Mouse (Mus musculus) stomach, embryonic 14.5 days (tissue): ENCODE measurements around the gene Atp8a1. TPM values are rescaled to one million over a fixed set of nuclear protein-coding genes. Genes with fewer than 3 reads are reported as not detected.
A peak's percentile ranks its signal among the peaks of the same experiment; 100 is the strongest.

Experiments used
- ATAC-seq: fragments of 200-750 bp; cut with Nextera tagmentation; 2 replicates; pipeline ENCODE4 v1.8.0; 2017; ENCODE audit warnings: low read depth, moderate TSS enrichment; ENCODE audit not compliant: insufficient number of reproducible peaks, insufficient read depth, low FRiP score
- H3K27ac ChIP-seq: fragments of 300-500 bp; sonication (generic); 2 replicates; pipeline ENCODE4 v1.5.1; 2014; ENCODE audit warnings: mild to moderate bottlenecking, low read length, moderate library complexity, mixed read lengths
- H3K27me3 ChIP-seq: fragments of 300-500 bp; sonication (generic); 2 replicates; pipeline ENCODE4 v1.6.1; 2014; ENCODE audit warnings: low read length, control low read depth, mixed read lengths; ENCODE audit not compliant: control insufficient read depth, insufficient read depth
- H3K36me3 ChIP-seq: fragments of 300-500 bp; sonication (generic); 2 replicates; pipeline ENCODE4 v1.6.1; 2014; ENCODE audit warnings: mild to moderate bottlenecking, control low read depth, low read length, moderate library complexity, mixed read lengths; ENCODE audit not compliant: control insufficient read depth, insufficient read depth
- H3K4me1 ChIP-seq: fragments of 300-500 bp; sonication (generic); 2 replicates; pipeline ENCODE4 v1.6.1; 2014; ENCODE audit warnings: low read length, control low read depth, mixed read lengths; ENCODE audit not compliant: control insufficient read depth, insufficient read depth
- H3K4me2 ChIP-seq: fragments of 300-500 bp; sonication (generic); replicated peaks from 2 replicates; pipeline ENCODE4 v1.6.1; 2014; ENCODE audit warnings: low read depth, low read length, control low read depth
- H3K4me3 ChIP-seq: fragments of 300-500 bp; sonication (generic); 2 replicates; pipeline ENCODE4 v1.5.1; 2014; ENCODE audit warnings: low read depth, low read length, control low read depth
- H3K9ac ChIP-seq: fragments of 300-500 bp; sonication (generic); replicated peaks from 2 replicates; pipeline ENCODE4 v1.6.1; 2014; ENCODE audit warnings: low read depth, mild to moderate bottlenecking, control low read depth, low read length, moderate library complexity, mixed read lengths
- H3K9me3 ChIP-seq: fragments of 300-500 bp; sonication (generic); 2 replicates; pipeline ENCODE4 v1.6.1; 2016; ENCODE audit warnings: low read depth, low read length, control low read depth; ENCODE audit not compliant: control insufficient read depth
- WGBS: fragments of 180-500 bp; shearing (Covaris S2); extraction: QIAGEN DNeasy Blood & Tissue Kit; methylation state at CpG from one replicate; pipeline ENCODE4 v1.1.7; 2014; 5-methylcytosine and 5-hydroxymethylcytosine counted together
- microRNA-seq: library from miRNA; unstranded; fragments of <30 nt; microRNA quantifications from one replicate; pipeline ENCODE4, GENCODE M21; 2016
- polyA plus RNA-seq: library from polyadenylated mRNA; unstranded; fragments of >200 nt; fragmentation: Nextera tagmentation; extraction: Ambion mirVana; gene quantifications from 2 replicates; pipeline ENCODE4 v1.2.1, GENCODE M21; 2014

The Atp8a1 gene
- polyA plus RNA-seq, 1 experiment from 2014 or later, result 8.6 TPM

DNA sequence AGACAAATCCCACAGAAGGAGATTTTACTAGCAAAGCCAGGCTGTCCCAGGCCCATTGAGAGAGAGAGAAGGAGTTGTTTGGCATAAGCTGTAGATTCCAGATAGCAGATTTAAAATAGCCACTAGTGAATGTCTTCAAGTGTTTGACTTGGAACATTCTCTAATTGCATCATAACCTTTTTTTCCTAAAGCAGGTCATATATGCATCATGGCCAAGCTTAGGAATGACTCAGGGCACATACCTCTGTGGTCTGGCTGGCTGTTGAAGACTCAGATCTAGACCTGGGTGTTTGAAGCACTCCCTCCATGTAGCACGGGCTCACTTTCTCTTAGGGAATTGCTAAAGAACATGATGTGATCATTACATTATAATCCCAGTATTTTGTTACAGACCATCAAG is 252.2 kb downstream of the Atp8a1 start:
- ATAC-seq, result no peak
- no peaks in the 10 kb centered on the region for H3K36me3 ChIP-seq
- H3K27me3 ChIP-seq, result no peaks in the 10 kb centered on the region
- no peak overlapping the region for H3K4me3 ChIP-seq
- H3K27ac ChIP-seq, result no peak overlapping the region
- no peak overlapping the region for H3K4me2 ChIP-seq
- 70% methylated on average over 1 of the region's 1 CpGs for WGBS
- H3K4me1 ChIP-seq, result no peaks in the 10 kb centered on the region
- H3K9ac ChIP-seq, result no peak overlapping the region
- no peaks in the 10 kb centered on the region for H3K9me3 ChIP-seq

DNA sequence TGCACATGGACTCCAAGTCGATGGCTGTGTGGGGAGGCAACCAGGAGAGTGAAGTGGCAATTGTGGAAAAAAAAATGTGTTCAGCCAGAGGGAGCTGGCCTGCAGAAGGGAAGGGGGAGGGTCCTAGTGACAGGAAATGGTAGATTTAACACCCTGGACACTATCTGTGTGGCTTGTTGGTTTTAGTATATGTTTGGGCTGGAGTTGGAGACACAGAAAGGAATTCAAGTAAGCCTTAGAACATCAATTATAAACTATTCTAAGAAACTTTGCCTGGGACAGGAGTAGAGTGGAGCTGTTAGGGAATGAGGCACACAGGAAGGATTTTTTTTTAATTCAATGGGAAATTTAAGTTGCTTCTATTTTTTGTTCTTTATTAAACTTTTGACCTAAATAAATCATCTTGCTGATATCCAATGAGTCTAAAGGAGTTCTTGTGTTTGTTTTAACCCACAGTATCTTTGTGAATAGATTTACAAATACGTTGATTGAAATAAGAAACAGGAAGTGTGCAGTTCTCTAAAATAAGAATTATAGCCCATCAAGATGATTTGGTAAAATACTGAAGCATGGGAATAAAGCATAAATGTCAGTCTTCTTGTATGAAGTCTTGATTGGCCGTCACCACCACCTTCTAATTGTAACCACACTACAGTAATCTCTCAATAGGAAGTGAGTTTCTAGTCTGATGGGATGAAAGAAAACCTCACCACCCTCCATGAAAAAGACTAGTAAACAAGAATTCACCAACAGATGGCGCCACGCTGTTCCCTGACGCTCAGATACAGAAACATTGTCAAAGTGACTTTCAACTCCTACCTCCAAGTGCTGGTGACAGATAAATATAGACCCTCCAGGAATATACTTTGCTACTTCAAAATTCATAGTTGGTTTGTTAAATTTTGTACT is 267.3 kb downstream of the Atp8a1 start:
- H3K27ac ChIP-seq, result no peak overlapping the region
- no peak overlapping the region for H3K4me3 ChIP-seq
- H3K9me3 ChIP-seq, result no peaks in the 10 kb centered on the region
- WGBS, result 57% methylated on average over 6 of the region's 6 CpGs
- H3K4me2 ChIP-seq, result no peak overlapping the region
- no peaks in the 10 kb centered on the region for H3K27me3 ChIP-seq
- no peak for ATAC-seq
- H3K4me1 ChIP-seq, result no peaks in the 10 kb centered on the region
- no peaks in the 10 kb centered on the region for H3K36me3 ChIP-seq
- H3K9ac ChIP-seq, result no peak overlapping the region

DNA sequence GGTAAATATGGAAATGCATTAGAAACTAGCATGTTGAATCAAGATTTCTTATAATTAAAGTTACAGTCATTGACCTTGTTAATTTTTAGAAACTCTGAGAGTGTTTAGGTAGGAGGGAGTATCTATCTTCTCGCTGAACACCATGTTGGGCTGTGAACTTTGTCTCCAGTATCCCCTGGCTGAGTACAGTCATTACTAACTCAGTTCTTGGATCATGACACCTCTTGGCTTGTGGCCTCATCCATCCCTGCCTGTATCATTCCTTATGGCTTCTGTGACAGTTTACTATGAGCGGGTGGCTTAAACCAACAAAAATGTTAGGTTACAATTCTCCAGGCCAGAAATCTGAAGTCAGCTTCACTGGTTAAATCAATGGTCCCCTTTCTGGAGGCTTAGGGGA is 271.5 kb downstream of the Atp8a1 start:
- Histone ChIP-seq H3K27ac (peak overlapping the region; percentile 3; the same call in 1 of the 2 replicates), H3K9ac (no peak overlapping the region), H3K27me3 (no peaks in the 10 kb centered on the region), H3K4me2 (no peak overlapping the region), H3K36me3 (no peaks in the 10 kb centered on the region), H3K9me3 (no peaks in the 10 kb centered on the region), H3K4me3 (no peak overlapping the region), H3K4me1 (0 out of 2 replicates have a peak, but pooled peaks cover 10% of the 10 kb centered on the region)
- ATAC-seq, result 0 out of 2 replicates have a peak, but pooled peaks have one; percentile 42
- WGBS, result 62% methylated on average over 2 of the region's 2 CpGs

DNA sequence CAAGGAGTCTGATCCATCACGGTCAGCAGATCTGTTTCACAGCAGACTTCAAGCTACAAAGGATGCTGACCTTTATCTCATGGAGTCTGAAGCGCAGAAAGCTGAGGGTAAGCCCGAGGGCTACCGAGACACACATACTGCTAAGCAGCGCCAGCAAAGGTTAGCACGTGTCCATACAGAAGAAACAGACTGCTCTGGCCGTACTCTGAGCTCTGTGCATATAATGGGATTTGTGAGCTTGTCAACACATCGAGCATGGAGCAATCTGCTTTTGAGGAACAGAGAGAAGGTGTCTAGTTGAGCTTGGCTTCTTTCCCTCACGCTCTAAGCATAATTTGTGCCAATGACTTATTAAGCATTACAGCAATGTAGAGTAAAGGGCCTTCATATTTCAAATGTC is 273.2 kb downstream of the Atp8a1 start:
- no peak overlapping the region; the same call in 1 of the 2 replicates for H3K27ac ChIP-seq
- H3K36me3 ChIP-seq, result no peaks in the 10 kb centered on the region
- H3K4me2 ChIP-seq, result no peak overlapping the region
- H3K4me3 ChIP-seq, result no peak overlapping the region
- 46% methylated on average over 9 of the region's 9 CpGs for WGBS
- H3K9me3 ChIP-seq, result no peaks in the 10 kb centered on the region
- H3K9ac ChIP-seq, result no peak overlapping the region
- H3K27me3 ChIP-seq, result no peaks in the 10 kb centered on the region
- 0 out of 2 replicates have a peak, but pooled peaks cover 10% of the 10 kb centered on the region for H3K4me1 ChIP-seq
- no peak for ATAC-seq

DNA sequence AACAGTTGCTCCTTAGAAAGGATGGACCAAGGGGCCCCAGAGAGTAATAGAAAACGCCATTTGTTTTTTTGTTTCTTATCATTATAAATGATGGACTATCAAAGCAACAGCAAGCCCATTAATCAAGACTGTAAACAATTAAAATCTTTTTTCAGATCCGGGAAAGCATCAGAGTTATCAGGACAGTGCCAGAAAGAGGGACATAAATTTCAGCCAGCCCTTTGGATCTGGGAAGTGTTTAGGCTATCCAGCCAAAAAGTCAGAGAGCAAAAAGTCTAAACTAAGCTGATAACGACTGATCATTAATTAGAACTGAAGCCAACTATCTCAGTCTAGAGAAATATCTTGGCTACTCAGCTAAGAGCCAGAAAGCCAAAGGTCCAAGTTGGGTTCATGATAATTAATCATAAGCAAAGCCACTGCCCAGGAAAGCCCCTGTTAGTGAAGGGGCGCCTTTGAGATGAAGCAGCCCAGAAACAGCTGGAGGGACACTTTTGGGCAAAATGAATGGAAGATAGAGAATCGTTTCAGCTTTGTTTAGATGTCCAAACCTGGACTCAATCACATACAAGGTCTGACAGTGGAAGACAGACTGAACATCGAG is 274.6 kb downstream of the Atp8a1 start:
- no peak overlapping the region for H3K27ac ChIP-seq
- no peaks in the 10 kb centered on the region for H3K27me3 ChIP-seq
- no peaks in the 10 kb centered on the region for H3K9me3 ChIP-seq
- ATAC-seq, result peak; percentile 39; the same call in 1 of the 2 replicates
- 23% methylated on average over 6 of the region's 6 CpGs for WGBS
- no peaks in the 10 kb centered on the region for H3K36me3 ChIP-seq
- H3K4me2 ChIP-seq, result no peak overlapping the region
- no peak overlapping the region for H3K9ac ChIP-seq
- no peak overlapping the region for H3K4me3 ChIP-seq
- 0 out of 2 replicates have a peak, but pooled peaks cover 10% of the 10 kb centered on the region for H3K4me1 ChIP-seq

Small RNAs within 50 kb of the gene (microRNA-seq; reads per million reads assigned to microRNA genes)
- gene Gm23617, result not detected

Other genes with a start within 250 kb of the Atp8a1 start
- 28.7 and 30.2 TPM in 2 replicates for gene Shisa3, start 239.6 kb downstream of the Atp8a1 start, polyA plus RNA-seq
- gene Gm5108, start 94.2 kb upstream of the Atp8a1 start, polyA plus RNA-seq, result not detected in 2 replicates
- gene Gm21905, start 99.0 kb upstream of the Atp8a1 start, polyA plus RNA-seq, result not detected in 2 replicates
- not detected in 2 replicates for gene Grxcr1, start 184.4 kb upstream of the Atp8a1 start, polyA plus RNA-seq